Mouse (Mus musculus) kidney, postnatal 25 days (tissue): Measurements from ENCODE around the gene Kcnh1.

Experiments
- DNase-seq, 2 experiments: peaks; one replicate each; pipeline ENCODE4 v3.0.0; 2021; ENCODE audit warnings: mixed read lengths in 2 of 2

Kcnh1 gene

DNA sequence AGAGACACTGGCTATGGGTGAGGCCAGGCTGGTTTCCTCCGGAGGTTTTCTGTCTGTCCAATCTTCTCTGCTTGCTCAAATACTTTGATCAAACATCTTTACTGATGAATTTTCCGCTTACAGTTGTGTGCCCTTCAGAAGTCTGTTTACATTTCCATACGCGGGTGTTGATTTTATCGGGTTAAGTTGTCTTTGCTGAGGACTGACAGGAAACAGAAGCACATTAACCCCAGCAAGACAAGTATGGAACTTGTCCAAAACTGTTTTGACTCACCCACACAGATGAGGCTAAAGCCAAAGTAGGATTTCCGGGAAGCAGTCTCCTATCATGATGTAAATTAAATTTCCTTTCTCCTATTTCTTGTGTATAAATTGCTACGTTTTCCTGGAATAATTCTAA is 286.1 kb downstream of the Kcnh1 start:
- no peak for DNase-seq

DNA sequence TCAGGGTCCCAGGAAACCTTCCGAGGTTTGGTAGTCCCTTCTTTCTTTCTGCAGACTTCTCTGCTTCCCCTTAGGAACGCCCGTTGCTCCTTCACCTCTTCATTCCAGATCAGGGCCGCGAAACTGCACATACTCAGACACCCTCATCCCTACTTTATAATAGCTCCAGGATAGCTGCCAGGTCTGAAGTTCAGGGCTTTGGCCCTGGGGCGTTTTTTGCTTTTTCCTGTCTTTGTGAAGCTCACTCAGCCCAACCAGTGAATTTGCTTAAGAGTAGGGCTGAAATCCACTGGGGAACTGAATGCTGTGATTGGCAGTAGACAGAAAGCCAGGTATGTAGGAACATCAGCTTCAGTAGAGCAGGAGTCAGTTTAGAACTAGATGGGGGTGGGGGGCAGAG is 287.0 kb downstream of the Kcnh1 start:
- peak in 1 of 2 experiments; percentile 31 for DNase-seq

DNA sequence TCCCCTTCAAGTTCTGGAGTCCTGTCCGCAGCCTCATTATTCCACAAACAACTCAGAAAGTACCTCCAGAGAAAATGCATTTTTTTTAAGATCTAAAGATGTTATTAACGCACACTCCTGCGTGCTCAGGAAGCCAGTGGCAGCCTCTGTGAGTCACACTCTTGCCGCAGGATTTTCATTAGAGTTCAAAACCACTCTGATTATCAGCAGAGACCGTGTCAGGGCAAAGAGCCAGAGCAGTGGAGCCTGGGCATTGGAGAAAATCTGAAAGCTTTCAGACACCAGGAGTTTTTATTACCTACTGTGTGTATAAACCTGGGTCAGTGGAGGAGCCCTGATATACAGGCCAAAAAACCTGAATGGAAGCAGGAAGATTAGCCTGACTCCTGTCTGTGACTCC is 287.6 kb downstream of the Kcnh1 start:
- peak in 1 of 2 experiments; percentile 18 for DNase-seq

DNA sequence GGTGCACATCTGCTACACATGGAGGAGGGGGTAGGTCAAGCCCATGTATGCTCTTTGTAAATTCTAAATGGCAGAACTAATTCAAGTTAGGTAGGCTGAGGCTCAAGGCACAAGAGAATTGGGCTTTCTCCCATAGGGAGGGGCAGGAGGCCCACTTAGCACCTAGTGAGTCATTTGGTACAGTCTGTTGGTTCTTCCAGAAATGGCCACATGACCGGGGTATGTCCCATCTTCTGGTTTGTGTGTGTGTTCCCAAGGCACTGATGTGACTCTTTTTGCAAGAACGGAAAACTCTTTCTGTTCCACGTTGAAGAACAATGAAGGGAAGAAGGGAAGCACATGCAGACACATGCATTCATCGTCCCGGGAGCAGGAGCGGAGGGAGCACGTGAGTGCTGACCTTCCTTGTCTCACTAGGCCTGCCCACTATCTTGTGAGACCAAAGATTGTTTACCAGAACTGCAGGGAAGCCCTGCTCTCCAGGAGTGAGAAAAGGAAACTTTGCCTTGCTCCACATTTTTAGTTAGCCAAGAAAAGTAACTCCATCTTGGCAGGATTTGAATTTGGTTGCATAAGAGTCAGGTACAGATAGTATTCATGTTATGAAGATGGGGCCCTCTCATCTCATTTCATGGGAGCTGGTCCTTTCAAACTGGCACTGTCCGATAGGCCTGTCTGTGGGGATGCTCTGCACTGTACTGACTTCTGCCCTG is 289.7 kb downstream of the Kcnh1 start:
- DNase-seq = no peak

DNA sequence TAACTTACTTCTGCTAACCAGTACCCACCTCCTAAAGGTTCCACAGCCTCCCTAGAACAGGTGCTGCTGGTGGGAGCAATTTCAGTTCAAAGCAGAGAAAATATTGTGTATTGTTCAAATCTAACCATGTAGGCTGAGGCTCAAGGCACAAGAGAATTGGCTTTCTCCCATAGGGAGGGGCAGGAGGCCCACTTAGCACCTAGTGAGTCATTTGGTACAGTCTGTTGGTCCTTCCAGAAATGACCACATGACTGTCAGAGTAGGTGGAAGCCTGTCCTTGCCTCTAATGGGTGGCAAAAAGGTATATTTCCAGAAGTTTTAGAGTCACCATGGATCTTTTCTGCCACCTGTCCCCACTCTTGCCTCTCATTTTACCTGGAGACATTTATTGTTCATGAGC is 290.9 kb downstream of the Kcnh1 start:
- no peak for DNase-seq

DNA sequence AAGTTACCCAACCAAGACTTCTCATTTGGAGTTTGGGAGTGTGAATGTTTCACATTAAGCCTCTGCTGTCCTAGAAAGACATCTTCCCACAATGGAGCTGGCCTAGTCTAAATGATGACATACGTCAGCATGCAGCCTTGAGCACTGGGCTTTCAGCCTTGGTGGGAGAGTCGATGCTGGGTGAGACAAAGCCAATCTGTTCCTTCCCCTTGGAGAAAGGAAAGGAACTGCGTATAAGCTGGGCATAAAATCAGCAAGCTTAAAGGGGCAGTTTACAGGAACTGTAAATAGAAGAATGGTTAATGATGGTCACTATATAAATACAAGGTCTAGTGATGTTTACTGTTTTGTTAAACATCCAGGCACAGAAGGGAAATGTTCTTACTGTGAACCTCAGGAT is 294.5 kb downstream of the Kcnh1 start:
- no peak for DNase-seq

DNA sequence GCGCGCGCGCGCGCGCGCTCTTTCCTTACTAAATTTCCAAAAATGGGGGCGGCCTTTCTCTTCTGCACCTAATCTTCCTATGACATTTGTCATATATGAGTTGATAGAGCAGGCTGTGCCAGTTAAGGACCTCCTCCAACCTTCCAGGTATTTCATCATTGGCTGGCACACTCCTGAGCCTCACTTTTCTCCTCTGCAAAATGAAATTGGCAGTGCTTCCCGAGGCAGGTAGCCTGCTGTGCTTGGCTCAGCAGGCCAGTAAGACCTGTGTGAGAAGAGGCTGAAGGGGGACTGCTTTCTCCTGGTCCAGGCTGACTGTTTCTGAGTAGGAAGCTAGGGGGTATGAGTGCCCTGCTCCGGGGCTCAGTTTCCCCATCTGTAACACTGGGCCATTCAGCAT is 297.0 kb downstream of the Kcnh1 start:
- DNase-seq = no peak

DNA sequence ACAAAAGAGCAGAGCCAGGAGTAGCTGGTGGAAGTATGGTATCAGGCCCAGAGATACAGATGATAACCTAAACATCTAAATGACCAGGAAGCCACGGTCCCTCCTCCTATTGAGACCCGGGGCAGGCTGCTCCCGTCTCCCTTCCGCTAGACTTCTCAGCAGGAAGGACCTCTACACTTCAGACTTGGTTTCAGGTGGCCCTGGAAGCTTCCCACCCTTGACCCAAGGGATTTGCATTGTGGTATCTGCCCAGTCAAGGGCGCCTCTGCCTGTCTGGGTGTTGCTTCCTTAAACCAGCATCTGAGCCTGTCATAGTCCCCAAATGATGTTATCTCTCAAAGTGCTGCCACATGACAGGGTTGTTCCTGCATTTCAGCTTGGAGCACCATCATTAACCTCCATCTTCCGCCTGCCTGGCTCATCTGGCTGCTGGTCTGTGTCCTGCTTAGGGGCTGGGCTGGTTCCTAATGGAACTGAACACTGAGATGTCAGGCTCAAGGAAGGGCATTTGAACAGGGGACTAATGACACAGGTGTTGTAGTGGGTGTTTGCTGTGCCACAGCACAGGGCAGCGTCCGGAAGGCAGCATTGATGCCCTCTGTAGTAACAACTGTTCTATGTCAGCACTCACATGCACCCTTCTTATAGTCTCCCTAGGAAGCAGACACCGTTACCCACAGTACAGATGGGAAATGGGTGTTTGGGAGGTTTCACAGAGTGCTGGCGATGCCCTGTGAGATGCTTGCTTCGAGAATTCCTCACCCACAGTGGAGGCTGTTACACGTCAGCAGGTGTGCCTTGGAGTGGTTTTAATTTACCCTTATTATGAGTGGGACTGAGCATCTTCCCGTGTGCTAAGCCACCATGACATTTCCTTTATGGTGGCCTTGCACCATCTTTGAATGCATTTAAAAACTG is 299.6 kb downstream of the Kcnh1 start:
- peak in 1 of 2 experiments; percentile 19 for DNase-seq

DNA sequence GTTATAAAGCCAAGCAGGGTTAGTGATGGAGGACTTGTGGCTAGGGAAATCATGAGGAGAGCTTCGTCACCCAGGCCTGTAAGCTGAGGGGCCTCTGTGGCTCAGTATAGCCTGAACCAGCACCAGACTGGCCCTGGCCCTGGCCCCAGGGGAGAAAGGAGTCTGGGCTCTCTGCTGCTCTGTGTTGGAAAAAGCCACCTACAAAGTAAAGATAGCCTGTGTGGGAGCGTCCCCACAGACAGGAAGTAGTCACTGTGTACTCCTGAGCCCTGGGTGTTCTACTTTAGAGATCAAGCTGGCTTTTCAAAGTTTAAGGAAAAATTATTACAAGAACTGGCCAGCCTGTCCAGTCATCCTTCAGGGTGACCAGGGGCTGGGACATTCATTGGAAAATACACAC is 306.9 kb downstream of the Kcnh1 start:
- DNase-seq = no peak

DNA sequence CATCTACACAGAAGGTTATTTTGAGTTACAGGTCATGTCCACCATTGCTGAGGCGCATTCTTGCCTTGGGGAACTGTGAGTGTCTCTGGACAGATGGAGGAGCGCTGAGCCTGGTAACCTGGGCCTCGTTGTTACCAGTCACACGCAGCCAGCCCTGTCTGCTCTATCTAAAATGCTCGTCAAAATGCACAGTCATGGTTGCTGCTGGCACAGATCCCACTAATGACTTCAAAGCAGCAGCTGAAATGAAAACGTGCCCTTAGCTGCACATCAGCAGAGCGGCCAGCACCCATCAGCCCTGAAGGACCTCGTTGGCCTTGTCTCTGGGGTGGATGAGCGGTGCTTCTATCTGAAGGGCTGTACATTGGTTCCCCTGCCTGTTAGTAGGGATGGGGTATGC is 311.4 kb downstream of the Kcnh1 start:
- peak in 1 of 2 experiments; percentile 24 for DNase-seq

DNA sequence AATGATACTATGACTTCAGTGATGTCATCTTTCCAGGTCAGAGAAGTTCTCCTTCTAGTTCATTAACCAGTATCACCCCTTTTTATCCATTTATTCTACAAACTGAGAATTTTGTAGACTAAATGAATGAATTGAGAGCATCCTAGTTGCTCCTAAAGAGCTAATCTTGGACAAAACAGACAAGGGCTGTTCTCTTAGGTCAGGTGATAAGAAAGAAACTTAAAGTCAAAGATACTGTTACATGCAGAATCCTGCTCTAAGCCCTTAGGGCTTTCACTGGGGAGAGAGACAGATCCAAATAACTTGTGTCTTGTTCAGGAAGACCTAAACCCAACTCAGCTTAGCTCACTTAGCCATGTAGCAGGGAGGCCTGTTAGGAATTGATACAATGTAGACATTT is 312.3 kb downstream of the Kcnh1 start:
- no peak for DNase-seq

DNA sequence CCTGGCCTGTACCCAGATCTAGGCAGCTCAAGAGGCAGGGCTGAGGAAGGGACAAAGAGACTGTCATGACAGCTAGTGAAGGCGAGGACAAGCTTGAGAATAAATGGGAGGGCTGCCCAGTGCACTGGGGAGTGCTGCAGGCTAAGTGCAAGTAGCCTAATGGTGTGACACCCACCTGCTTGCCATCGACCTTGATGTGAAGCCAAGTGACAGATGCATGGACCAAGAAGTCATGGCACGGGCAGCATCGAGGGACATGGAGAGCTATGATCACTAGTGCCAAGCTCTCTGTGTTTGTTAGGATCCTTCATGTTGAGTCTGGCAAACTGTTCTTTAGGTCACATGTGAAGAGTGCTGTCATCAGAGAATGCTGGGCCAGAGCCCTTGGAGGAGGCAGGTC is 313.1 kb downstream of the Kcnh1 start:
- DNase-seq = peak in 1 of 2 experiments; percentile 19

DNA sequence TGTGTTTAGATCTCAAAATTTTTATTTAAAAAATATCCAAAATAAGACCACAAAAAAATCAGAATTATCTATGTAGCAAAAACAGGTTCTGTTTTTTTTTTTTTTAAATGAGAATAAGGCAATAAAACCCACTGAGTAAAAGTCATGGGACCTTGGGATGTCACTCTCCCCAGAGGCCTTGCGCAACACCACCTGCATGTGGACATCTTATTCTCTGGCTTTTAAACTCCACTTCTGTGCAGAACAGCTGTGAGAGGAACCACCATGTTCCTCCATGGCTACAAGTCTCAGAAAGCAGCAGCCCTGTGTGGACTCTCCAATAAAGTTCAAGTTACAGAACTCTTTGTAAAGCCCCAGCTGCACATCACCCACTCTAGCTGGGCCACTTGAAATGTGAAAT is 322.2 kb downstream of the Kcnh1 start:
- peak in 1 of 2 experiments; percentile 11 for DNase-seq

DNA sequence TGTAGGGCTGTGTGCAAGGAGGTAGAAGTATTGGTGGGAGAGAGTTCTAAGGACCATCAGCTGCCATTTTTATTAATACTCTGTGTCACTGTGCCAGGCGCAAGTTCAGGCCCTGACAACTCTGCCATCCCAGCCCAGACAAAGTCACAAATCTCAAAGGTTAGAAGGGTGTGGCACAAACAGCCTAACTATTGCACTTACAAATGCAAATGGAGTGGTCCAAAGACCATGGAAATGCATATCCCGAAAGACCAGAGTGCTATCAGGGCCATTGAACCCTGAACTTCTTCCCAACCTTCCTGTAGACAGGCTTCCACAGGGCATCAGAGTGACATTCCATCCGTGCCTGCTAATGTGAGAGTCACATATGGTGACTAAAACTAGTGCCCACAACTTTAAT is 324.8 kb downstream of the Kcnh1 start:
- no peak for DNase-seq

DNA sequence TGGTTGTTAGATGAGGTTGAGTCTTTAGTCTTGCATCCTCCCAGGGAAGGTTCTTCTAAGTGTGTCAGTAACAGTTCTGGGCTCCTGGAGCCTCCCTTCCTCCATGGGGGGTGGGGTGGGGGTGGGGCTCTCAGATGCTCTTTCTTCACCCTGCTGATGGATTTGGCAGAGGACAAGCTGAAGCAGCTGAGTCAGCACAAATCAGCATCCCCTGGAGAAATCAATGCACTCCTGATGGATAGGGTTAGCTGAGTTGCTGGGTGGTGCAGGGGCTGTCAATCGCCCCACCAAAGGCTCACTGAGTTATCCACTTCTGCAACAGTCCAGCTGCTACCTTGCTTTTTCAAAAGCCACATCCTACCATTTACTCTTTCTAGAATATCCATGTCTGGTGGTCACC is 329.1 kb downstream of the Kcnh1 start:
- DNase-seq = no peak

DNA sequence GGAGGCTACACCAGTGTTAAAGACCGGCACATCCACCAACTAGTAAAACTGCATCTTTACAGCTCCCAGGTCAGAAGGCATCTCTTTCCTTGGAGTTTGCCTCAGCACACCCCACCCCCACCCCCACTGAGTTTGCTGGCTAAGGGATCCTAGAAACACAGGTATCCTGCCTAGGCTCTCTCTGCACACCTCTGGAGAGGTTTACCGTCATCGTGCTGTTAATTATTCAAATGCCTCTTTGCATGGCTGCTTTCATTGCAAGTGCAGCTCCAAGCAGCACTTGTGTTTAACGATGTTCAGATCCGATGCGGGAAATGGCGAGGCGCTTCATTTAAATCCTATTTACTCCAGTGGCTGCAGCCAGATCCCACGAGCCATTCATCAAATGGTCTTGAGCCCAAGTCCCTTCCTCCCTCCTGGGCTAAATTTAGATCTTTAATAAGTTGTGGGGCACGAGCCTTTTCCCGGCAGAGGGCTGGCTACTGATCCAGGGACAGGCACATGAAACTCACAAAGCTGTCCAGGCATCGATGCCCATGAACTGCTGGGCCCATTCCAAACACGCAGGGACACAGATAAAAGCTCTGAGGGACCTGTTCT is 330.4 kb downstream of the Kcnh1 start:
- DNase-seq = no peak

DNA sequence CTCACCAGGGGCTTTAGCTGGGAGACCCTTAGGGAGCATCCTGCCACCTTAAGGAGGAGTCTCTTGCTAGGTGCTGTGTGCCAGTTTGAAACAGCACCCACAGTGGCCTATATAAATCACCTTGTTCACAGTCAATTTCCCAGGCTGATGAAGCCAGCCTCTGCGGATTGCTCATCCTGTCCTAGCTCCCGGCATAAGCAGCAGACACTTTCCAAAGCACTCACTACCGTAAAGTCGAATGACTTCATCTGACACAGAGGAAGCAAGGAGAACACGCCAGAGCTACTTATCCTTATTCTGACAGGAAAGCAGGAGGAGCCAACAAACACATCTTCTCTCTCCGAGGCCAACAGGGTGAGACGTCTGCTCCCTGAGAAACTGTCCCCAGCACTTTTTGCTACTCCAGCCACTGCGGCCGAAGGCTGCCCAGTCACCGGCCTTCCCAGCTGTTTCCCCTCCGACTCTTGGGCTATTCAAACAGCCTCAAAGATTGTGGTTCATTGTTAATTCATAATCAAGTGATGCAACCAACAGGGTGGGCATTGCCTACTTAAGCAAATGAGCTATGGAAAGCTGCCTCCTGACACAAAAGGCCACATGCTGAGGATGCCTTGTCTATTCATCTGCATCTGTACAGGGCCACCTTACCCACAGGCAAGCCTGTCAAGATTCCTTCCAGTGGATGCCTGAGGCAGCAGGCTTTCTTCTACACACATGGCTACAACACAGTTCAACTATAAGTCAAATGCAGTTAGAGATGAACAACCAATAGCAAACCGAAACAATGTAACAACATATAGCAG is 332.0 kb downstream of the Kcnh1 start:
- no peak for DNase-seq

DNA sequence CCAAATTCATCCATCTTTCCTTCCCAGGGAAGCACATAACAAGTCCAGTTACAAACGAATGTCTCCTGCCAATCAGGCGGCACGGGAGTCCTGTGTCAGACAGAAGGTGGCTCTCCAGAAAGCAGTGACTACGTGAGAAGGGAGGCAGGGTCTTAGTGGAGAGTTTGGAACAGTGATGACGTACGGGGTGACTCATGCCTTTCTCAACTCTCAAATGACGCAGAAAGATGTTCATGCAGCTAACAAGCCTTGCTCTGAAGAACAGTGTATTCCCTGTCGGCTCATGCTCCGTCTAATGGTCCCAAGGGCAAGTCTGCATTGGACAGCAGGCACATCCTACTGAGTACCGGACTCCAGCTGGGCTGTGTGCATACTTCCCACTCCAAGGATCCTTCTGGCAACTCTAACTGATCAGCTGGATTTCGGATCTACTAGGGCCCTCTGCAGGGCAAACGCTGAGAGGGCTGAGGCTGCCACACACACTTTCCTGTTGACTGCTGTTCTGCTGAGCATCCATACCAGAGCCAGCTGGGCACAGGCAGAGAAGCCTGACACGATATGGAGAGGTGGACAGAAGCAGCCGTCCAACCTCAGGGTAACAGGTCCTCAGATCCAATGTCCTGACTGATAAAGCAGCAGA is 335.3 kb downstream of the Kcnh1 start:
- DNase-seq = no peak

DNA sequence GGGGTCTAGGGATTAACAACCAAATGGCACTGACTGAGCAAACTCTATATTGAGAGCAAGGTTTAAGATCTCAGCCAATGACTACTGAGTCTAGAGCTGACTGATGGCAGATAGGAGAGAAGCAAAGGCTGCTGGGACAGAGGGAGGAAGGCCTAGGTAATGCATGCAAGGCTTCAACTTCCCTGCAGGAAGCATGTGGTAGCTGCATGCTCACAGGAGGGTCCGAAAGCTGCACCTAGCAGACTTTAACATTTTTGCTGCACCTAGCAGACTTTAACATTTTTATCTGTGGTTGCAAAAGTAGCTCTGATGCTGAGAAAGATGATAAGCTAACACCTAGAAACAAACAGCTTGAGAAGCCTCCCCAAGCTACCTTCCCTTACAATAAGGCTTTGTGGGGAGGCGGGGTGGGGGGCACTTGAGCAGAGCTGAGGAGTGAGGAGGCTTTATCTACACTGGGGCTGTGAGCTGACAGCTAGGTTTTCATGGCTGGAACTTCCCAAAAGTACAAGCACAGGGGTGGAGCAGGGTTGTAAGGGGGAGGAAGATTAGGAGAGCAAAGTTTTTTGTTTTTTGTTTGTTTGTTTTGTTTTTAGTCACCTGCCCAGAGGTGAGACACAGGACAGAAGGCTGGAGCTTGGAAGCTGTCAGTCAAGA is 341.0 kb downstream of the Kcnh1 start:
- DNase-seq = no peak

DNA sequence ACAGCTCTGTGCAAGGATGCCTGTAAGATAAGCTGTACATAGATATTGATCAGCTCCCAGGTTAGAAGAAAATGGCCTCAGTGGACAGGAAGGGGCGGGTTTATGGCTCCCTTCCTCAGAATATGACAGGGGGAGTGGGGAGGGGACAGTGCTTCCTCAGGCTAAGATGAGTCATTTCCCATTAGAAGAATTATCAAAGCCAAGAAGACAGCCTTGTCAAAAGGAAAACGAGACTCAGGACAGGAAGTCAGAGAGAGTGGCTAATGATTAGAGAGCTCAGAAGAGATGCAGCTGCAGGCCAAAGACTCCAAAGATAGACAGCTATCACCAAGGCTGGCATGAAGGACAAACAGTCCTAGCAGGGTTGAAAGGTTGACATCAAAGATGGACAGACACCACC is 341.6 kb downstream of the Kcnh1 start:
- no peak for DNase-seq

DNA sequence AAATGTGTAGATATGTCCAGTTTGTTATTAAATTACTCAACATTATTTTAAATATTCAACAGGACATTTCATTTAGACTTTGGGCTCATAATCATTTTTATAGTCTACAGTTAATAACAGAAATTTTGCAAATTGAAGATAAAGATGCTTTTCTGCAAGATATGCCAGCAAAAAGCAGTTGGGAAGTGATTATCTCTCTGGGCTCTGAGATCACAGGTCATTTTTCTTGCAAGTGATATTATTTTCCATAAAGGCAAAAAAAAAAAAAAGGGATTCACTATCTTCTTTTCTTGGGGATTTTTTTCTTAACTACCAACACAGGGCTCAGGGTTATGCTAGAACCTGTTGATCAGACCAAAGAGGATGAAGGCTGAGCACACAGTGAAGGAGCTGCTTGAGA is 342.4 kb downstream of the Kcnh1 start:
- no peak for DNase-seq

DNA sequence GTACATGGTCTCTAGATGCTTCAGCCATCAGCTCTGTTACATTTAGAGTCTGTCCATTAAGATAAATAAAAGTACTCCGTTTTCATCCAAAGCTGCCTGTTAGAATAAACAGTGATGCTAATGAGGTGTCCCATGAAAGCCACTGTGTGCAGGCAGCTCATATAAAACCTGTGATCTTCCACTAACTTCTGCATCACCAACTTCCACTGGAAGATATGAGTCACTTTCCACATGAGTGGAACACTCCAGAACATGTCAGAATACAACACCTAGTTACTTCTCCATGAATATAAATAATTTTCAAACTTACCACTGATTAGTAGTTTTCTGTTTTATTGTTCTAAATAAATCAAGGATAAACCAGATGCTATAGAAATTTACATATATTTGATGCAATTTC is 345.9 kb downstream of the Kcnh1 start:
- DNase-seq = no peak
